Comparison of ENCODE assay signal across 17 mouse cellular contexts in the genomic region with DNA sequence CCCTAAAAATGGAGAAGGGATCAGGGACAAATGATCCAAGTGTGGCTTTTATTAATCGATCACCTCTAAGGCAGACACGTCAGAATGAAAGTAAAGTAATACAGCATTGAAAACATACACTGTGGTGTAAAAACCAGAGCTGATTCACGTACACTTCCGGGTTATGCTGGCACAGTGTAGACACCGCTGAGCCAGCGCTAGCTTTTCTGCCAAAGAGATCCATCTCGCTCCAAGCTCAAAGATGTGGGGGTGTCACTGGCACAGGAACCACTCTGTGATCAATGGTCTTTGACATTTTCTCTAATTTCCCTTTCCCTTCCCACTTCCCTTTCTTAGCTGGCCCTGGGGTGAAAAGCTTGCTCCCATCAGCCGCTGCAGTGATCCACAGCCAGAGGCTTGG.
A peak's percentile ranks its signal among the peaks of the same experiment; 100 is the strongest.
DNase-seq lines count a peak whose midpoint lies in the region; ATAC-seq and TF ChIP-seq lines count a peak whose summit lies in the region.
"Had no signal": no experiment of that assay in that cellular context is flagged by ENCODE, and none has a peak within 500 bp of the region (broad histone marks: within the 10 kb centered on the region; RNA-seq: fewer than 3 reads in every experiment).

No protein-coding gene starts in this region.

- H3K4me3 ChIP-seq in layer of hippocampus, adult 2 months, result no peak overlapping the region
- H3K4me3 ChIP-seq in forebrain, postnatal 0 days (ENCODE audit: low read depth, low read length), result no peak overlapping the region
- no peak overlapping the region for H3K4me3 ChIP-seq in midbrain, embryonic 14.5 days (replicated peaks; ENCODE audit: low read depth, low read length)
- H3K4me3 ChIP-seq: embryonic facial prominence, embryonic 15.5 days; heart, embryonic 15.5 days; limb, embryonic 13.5 days; megakaryocyte, embryonic 14.5 days; neural tube, embryonic 12.5 days had no signal

- no peak for TF ChIP-seq CTCF in layer of hippocampus, adult 2 months (conservative IDR thresholded peaks at IDR 0.05)
- TF ChIP-seq CTCF in forebrain, postnatal 0 days (IDR thresholded peaks at IDR 0.05; ENCODE audit: low read depth), result no peak

- ATAC-seq in forebrain, postnatal 0 days, result peak; percentile 65
- no peak for ATAC-seq in midbrain, embryonic 14.5 days (ENCODE audit: low FRiP score, low TSS enrichment)
- ATAC-seq: Patski had no signal

- no peaks in the 10 kb centered on the region for H3K36me3 ChIP-seq in forebrain, postnatal 0 days (ENCODE audit: insufficient read depth)
- H3K36me3 ChIP-seq in midbrain, embryonic 14.5 days (ENCODE audit: control insufficient read depth, insufficient read depth, low read length), result no peaks in the 10 kb centered on the region
- H3K36me3 ChIP-seq: embryonic facial prominence, embryonic 15.5 days; heart, embryonic 15.5 days; limb, embryonic 13.5 days; neural tube, embryonic 12.5 days had no signal

- 52% methylated on average over 8 of the region's 8 CpGs for WGBS in forebrain, postnatal 0 days
- 69% methylated on average over 8 of the region's 8 CpGs for WGBS in midbrain, embryonic 14.5 days

- H3K4me2 ChIP-seq in forebrain, postnatal 0 days (ENCODE audit: low read depth), result no peak overlapping the region
- no peak overlapping the region for H3K4me2 ChIP-seq in midbrain, embryonic 14.5 days (ENCODE audit: low read length)
- H3K4me2 ChIP-seq: embryonic facial prominence, embryonic 15.5 days; heart, embryonic 15.5 days; limb, embryonic 13.5 days; neural tube, embryonic 12.5 days had no signal

- peaks cover 3% of the 10 kb centered on the region for H3K4me1 ChIP-seq in forebrain, postnatal 0 days (ENCODE audit: insufficient read depth)
- peaks cover 22% of the 10 kb centered on the region for H3K4me1 ChIP-seq in midbrain, embryonic 14.5 days (ENCODE audit: control insufficient read depth, insufficient read depth, low read length)
- H3K4me1 ChIP-seq: embryonic facial prominence, embryonic 15.5 days; heart, embryonic 15.5 days; limb, embryonic 13.5 days; megakaryocyte, embryonic 14.5 days had no signal

- H3K9me3 ChIP-seq in forebrain, postnatal 0 days (ENCODE audit: low read length), result no peaks in the 10 kb centered on the region
- H3K9me3 ChIP-seq in midbrain, embryonic 14.5 days (ENCODE audit: control insufficient read depth, low read length), result no peaks in the 10 kb centered on the region
- H3K9me3 ChIP-seq: embryonic facial prominence, embryonic 15.5 days; heart, embryonic 15.5 days; limb, embryonic 13.5 days; neural tube, embryonic 12.5 days had no signal

- no peak for DNase-seq in layer of hippocampus, adult 2 months (ENCODE audit: low spot score in 2 of 2)
- no peak for DNase-seq in layer of hippocampus, adult 8-10 months (ENCODE audit: low spot score in 2 of 2)
- peak; percentile 71 for DNase-seq in brain, adult 2 months (ENCODE audit: low read depth, low spot score)
- peak; percentile 52 for DNase-seq in forebrain, postnatal 0 days
- DNase-seq in midbrain, embryonic 14.5 days, result peak; percentile 41
- DNase-seq in heart, adult 9 months (ENCODE audit: low spot score in 2 of 2), result no peak
- DNase-seq in adrenal gland, adult (ENCODE audit: inconsistent age in 2 of 2, low spot score in 1 of 2), result no peak
- DNase-seq: adrenal gland, postnatal 25 days; kidney, postnatal 14 days; lung, adult 2 months; right cerebral cortex, postnatal 25 days had no signal

- H3K27me3 ChIP-seq in forebrain, postnatal 0 days (ENCODE audit: insufficient read depth, low read length), result no peaks in the 10 kb centered on the region
- no peaks in the 10 kb centered on the region for H3K27me3 ChIP-seq in midbrain, embryonic 14.5 days (ENCODE audit: control insufficient read depth, insufficient read depth, low read length)
- H3K27me3 ChIP-seq: embryonic facial prominence, embryonic 15.5 days; heart, embryonic 15.5 days; megakaryocyte, embryonic 14.5 days; neural tube, embryonic 12.5 days had no signal

- peak overlapping the region; percentile 82 for H3K27ac ChIP-seq in layer of hippocampus, adult 2 months
- H3K27ac ChIP-seq in forebrain, postnatal 0 days (ENCODE audit: low read depth, low read length), result peak overlapping the region; percentile 64
- peak overlapping the region; percentile 43; the same call in 1 of the 2 replicates for H3K27ac ChIP-seq in midbrain, embryonic 14.5 days (replicated peaks; ENCODE audit: low read depth, low read length)
- H3K27ac ChIP-seq: embryonic facial prominence, embryonic 15.5 days; heart, embryonic 15.5 days; limb, embryonic 13.5 days; neural tube, embryonic 12.5 days had no signal

- H3K9ac ChIP-seq in forebrain, postnatal 0 days, result no peak overlapping the region
- H3K9ac ChIP-seq in midbrain, embryonic 14.5 days (replicated peaks; ENCODE audit: low read length), result no peak overlapping the region
- H3K9ac ChIP-seq: embryonic facial prominence, embryonic 15.5 days; heart, embryonic 15.5 days; limb, embryonic 13.5 days; neural tube, embryonic 12.5 days had no signal

Comparison
In these comparisons a context has a peak if more than half of its experiments do, and no peak if none do; other contexts are left out.
1. DNase-seq: peak in brain, adult 2 months (single experiment), forebrain, postnatal 0 days (single experiment) and midbrain, embryonic 14.5 days (single experiment); none in layer of hippocampus, adult 2 months (0 of 2), layer of hippocampus, adult 8-10 months (0 of 2), heart, adult 9 months (0 of 2) and adrenal gland, adult (0 of 2).
2. Peak in every context shown above with its lines, with median percentiles within 50 percentile points of each other: H3K27ac ChIP-seq.